Mouse (Mus musculus) induced T-regulatory cell, adult 2 months (primary cell): ENCODE results near the gene Maats1.

Source experiments
- DNase-seq: peaks from one replicate; pipeline ENCODE4 v3.0.0-alpha.2; 2012; ENCODE audit warnings: low read depth

Maats1 gene

DNA sequence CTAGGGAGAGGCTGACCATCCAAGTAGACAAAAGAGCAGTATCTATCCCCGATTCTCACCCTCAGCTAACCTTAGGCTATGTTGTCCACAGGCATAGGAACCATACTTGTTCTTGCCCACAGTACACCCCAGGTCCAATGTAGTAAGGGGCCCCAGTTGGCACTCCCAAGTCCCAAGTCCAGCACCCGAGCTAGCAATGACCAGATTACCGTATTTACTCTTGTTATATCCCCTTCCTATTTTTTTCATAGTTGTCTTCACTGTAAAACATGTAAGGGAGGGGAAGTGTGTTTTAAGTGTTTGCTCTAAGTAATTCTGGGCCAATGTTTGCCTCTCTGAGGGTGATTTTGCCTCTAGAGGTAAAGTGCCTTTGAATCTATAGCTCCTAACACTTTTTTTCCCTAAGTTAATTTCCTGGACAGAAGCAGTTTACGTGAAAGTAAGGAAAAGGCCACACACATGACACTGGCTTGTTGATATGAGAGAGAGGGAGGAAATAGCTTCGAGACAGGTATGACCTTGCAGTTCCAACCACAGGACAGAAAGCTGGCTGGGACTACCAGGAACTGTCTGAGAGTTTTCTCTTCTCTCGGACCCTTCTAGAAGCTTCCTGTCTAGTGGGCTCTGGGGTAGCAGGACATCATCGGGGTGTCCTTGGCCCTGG lies 47.1 kb downstream of the Maats1 start, which contains the start of gene Nr1i2:
Gene Nr1i2, minus strand, starts transcription at position 140 of the 664 bp plus-strand sequence.
- DNase-seq = no peak

- DNase-seq = no peak
These were observed 51.8 kb downstream of the Maats1 start for GRCm38 (mm10) chr16:38290151-38290550.

DNA sequence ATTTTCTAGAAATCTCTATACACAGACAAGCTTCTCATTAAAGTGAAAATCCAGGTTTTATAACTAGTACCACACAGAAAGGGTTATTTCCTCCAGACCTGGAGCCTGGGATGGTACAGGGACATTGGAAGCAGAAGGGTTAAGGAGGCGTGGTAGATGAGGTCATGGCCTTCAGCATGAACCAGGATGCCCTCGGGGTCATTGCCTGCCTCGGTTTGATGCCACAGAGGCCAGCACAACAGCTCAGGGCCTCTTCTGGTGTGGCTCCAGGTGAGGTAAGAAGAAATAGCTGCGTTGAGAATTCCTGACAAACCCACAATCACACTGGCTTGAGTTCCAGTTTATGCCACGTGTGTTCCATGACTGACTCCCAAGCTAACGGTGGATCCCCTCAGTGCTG lies 53.1 kb downstream of the Maats1 start:
- no peak for DNase-seq

DNA sequence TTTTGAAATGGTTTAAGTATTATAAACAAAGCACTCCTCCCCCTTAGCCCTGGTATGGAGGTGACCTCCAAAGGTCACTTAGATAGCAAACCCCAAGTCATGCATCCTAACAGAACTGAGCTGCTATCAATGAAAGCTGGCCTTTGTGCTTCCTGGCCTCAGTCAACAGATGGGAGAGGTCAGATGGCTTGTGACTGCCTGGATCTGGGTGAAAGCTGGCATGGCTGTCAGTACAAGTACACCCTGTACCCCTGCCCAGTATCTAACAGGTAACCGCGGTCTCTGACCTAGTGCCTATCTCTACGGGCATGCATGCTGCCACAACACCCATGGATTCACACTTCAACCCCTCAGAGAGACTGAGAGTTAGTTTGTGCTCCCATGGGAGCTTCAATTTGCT lies 54.2 kb downstream of the Maats1 start:
- no peak for DNase-seq

DNA sequence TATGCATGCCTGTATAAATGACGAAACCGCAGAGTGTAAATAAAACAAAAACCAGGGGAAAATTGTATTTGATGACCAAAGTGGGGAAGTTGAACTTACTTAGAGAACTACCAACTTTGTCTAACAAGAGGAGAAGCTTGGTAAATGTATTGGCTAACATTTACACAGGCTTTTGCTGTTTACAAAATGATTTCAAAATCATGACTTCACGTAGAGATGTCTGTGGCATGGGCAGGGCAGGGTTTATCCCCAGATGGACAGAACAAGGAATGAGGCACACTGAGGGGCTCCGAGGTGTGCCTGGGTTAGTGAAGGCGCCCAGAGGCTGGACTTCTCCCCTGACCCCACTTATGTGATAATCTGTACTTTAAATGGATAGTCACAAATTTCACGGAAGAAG lies 54.6 kb downstream of the Maats1 start:
- DNase-seq = no peak

- no peak for DNase-seq
These were observed 55.4 kb downstream of the Maats1 start for GRCm38 (mm10) chr16:38286541-38286940.

GRCm38 (mm10) chr16:38285801-38286200 lies 56.1 kb downstream of the Maats1 start:
- DNase-seq = no peak

DNA sequence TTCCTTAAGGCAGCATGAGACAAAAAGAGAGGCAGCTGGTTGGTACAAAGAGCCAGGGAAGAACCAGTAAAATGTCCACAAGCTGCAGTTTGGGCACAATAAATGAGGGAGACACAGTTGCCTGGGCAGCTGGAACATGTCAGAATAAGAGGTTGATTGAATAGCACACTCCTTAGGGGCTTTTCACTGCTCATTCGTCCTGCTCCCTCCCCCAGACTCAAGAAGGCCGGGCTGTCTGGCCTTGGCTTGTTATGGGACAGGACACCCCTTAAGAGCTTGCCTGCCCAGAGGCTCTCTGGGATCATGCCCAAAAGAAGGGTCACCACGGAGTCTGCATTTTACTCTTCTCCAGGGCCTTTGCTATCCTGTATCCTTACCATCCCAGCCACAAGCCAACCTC lies 58.6 kb downstream of the Maats1 start:
- no peak for DNase-seq

DNA sequence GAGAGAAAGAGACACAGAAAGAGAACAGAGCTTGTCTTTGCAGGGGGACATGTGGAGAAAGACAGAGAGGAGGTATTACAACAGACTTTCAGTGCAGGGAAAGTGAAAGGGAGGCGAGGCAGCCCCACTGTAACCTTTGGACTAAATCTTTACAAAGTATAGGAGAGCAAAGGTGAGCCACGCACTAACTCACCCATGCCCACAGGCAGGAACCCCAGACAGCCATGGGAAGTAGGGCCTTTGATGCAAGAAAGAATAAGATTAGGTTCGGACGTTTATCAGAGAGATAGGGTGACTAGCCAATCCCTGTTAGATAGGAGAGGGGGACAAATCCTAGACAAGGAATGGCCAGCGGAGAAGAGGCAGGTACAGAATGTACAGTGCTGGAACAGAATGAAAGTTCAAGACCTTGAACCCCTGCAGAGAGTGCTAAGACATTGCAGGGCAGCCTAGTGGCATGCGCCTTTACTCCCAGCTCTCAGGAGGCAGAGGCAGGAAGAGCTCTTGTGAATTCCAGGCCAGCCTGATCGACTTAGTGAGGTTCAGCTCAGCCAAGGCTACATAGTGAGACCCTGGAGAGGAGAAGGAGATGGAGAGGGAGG lies 59.3 kb downstream of the Maats1 start:
- no peak for DNase-seq

- no peak for DNase-seq
These were observed 61.0 kb downstream of the Maats1 start for GRCm38 (mm10) chr16:38280951-38281350.

DNA sequence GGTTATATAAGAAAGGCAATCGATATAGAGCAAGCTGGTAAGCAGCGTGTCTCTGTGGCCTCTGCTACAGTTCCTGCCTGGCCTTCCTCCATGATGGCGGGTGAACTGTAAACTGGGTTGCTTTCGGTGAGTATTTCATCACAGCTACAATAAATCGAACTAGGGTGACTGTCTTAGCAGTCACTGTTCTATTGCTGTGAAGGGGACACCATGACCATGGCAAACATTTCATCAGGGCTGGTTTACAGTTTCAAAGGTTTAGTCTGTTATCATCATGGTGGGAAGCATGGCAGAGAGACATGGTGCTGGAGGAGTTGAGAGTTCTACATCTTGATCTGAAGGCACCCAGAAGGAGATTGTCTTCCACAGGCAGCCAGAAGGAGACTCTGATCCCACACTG lies 62.1 kb downstream of the Maats1 start:
- no peak for DNase-seq

DNA sequence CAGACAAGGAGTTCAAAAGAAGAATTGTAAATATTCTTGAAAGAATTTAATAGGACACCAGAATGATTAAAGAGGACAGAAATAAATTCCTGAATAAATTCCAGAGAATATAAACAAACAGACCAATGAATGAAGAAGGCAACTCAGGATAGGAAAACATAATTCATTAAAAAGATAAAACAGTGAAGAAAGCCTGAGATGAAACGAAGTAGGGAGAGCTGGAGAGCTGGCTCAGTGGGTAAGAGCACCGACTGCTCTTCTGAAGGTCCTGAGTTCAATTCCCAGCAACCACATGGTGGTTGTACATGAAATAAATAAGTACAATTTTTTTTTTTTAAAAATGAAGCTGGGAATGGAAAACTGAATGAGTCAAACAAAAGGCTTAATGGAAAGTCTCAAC lies 67.2 kb downstream of the Maats1 start:
- no peak for DNase-seq

DNA sequence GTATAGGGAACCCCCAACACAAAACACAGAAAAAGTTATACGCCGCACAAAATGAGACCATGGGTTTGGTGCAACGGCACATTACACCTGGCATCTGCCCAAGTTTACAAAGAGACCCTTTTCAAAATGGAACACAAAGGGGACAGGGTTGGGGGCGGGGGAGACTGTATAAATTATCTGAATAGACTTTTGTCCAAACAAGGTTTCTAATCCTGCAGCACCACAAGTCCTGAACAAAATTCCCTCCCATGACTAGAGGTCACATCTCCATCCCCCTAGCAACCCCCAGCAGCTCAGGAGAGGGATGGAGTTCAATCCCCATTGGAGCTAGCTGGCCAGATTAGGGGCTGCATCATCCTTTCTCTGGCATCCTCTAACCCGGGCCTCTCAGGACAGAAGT lies 69.5 kb downstream of the Maats1 start:
- no peak for DNase-seq

DNA sequence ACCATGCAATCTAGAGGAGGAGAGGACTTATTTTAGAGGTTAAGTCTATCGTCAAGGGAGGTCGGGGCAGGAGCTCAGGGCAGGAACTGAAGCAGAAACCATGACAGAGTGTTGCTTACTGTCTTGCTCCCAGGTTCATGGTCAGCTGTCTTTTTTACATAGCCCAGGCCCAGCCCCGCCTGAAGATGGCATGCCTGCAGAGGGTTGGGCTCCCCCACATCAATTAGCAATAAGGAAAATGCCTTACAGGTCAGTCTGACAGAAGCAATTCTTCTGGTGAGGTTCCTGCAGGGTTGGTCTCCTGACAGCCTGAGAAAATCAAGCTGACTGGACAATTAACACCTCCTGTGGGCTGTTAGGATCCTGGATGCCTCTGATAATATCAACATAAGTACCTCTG lies 70.3 kb downstream of the Maats1 start:
- DNase-seq = no peak

- DNase-seq = no peak
These were observed 86.0 kb downstream of the Maats1 start for GRCm38 (mm10) chr16:38255927-38256326.

- DNase-seq = no peak
These were observed 86.8 kb downstream of the Maats1 start for GRCm38 (mm10) chr16:38255107-38255506.

GRCm38 (mm10) chr16:38254001-38254400 lies 87.9 kb downstream of the Maats1 start:
- no peak for DNase-seq

DNA sequence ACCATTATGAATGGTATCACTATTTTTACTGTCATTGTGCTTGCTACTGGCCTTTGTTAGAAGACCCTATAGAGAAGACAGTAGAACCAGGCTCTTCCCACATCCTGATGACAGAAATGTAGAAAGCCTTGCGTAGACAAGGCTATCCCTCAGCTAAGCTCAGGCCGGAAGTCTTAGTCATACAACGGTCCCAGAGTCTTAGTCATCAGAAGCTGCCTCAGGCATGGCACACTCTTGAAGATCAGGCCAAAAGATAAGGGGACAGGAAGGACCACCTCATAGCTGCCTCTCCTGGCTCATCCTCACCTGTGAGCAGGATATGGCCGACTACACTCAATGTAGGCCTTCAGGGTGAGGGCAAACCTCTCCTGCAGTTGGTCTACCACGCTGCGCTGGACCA lies 91.5 kb downstream of the Maats1 start:
- no peak for DNase-seq

GRCm38 (mm10) chr16:38248331-38248961 lies 93.5 kb downstream of the Maats1 start:
- no peak for DNase-seq
